Mouse (Mus musculus) adrenal gland, postnatal 25 days (tissue): ENCODE data around the gene Dnaaf1. TPM values are rescaled to one million over a fixed set of nuclear protein-coding genes. Genes with fewer than 3 reads are reported as not detected.

ENCODE experiments used
- total RNA-seq: library from RNA; stranded (reverse); gene quantifications from 2 replicates; pipeline ENCODE4 v1.2.3, GENCODE M21; 2021

Dnaaf1 gene
- total RNA-seq, 1 experiment from 2014 or later = 0.15 TPM

Other genes starting within 250 kb of the Dnaaf1 start
- gene Hsbp1, start 230.7 kb upstream of the Dnaaf1 start, total RNA-seq = 153 and 194 TPM in 2 replicates
- 46.2 and 49.0 TPM in 2 replicates for gene Mlycd, start 180.4 kb upstream of the Dnaaf1 start, total RNA-seq
- 73.4 and 110 TPM in 2 replicates for gene Osgin1, start 141.1 kb upstream of the Dnaaf1 start, total RNA-seq
- 6.5 and 7.0 TPM in 2 replicates for gene Necab2, start 128.5 kb upstream of the Dnaaf1 start, total RNA-seq
- gene Slc38a8, start 73.5 kb upstream of the Dnaaf1 start, total RNA-seq = not detected in 2 replicates
- 109 and 122 TPM in 2 replicates for gene Mbtps1, start 16.5 kb upstream of the Dnaaf1 start, total RNA-seq
- gene Hsdl1, start 52 bp upstream of the Dnaaf1 start, total RNA-seq = 40.0 and 64.0 TPM in 2 replicates
- 14.0 and 15.7 TPM in 2 replicates for gene Taf1c, start 30.0 kb downstream of the Dnaaf1 start, total RNA-seq
- gene Adad2, start 37.5 kb downstream of the Dnaaf1 start, total RNA-seq = not detected in 2 replicates
- gene Kcng4, start 60.4 kb downstream of the Dnaaf1 start, total RNA-seq = 0.30 and 0.52 TPM in 2 replicates
- gene Wfdc1, start 91.1 kb downstream of the Dnaaf1 start, total RNA-seq = 4.6 and 6.1 TPM in 2 replicates
- gene Atp2c2, start 124.8 kb downstream of the Dnaaf1 start, total RNA-seq = 0.67 and 0.95 TPM in 2 replicates
- 11.3 and 22.1 TPM in 2 replicates for gene Tldc1, start 203.2 kb downstream of the Dnaaf1 start, total RNA-seq